Mouse (Mus musculus) midbrain, embryonic 12.5 days (tissue): ENCODE measurements around the gene Nppc. TPM values are rescaled to one million over a fixed set of nuclear protein-coding genes. Genes with fewer than 3 reads are reported as not detected.

Experiments
- ATAC-seq: fragments of 200-750 bp; cut with Nextera tagmentation; 2 replicates; pipeline ENCODE4 v1.8.0; 2017; ENCODE audit warnings: low read depth, moderate TSS enrichment, moderate library complexity; ENCODE audit not compliant: low FRiP score
- H3K27ac ChIP-seq: fragments of 300-500 bp; sonication (generic); replicated peaks from 2 replicates; pipeline ENCODE4 v1.5.1; 2016; ENCODE audit warnings: mild to moderate bottlenecking
- H3K27me3 ChIP-seq: fragments of 300-500 bp; sonication (generic); 2 replicates; pipeline ENCODE4 v1.6.1; 2016; ENCODE audit warnings: mild to moderate bottlenecking
- H3K36me3 ChIP-seq: fragments of 300-500 bp; sonication (generic); 2 replicates; pipeline ENCODE4 v1.6.1; 2016
- H3K4me1 ChIP-seq: fragments of 300-500 bp; sonication (generic); 2 replicates; pipeline ENCODE4 v1.6.1; 2016
- H3K4me2 ChIP-seq: fragments of 300-500 bp; sonication (generic); replicated peaks from 2 replicates; pipeline ENCODE4 v1.6.1; 2016; ENCODE audit warnings: mild to moderate bottlenecking, moderate library complexity
- H3K4me3 ChIP-seq: fragments of 300-500 bp; sonication (generic); 2 replicates; pipeline ENCODE4 v1.5.1; 2016; ENCODE audit warnings: mild to moderate bottlenecking
- H3K9ac ChIP-seq: fragments of 300-500 bp; sonication (generic); replicated peaks from 2 replicates; pipeline ENCODE4 v1.6.1; 2016; ENCODE audit warnings: mild to moderate bottlenecking, moderate library complexity
- H3K9me3 ChIP-seq: fragments of 300-500 bp; sonication (generic); 2 replicates; pipeline ENCODE4 v1.6.1; 2016; ENCODE audit warnings: mild to moderate bottlenecking
- WGBS: fragments of 180-500 bp; shearing (Covaris S2); methylation state at CpG from one replicate; pipeline ENCODE4 v1.1.7; 2016; 5-methylcytosine and 5-hydroxymethylcytosine counted together
- polyA plus RNA-seq: library from polyadenylated mRNA; unstranded; fragments of >200 nt; fragmentation: Nextera tagmentation; extraction: Ambion mirVana; gene quantifications from 2 replicates; pipeline ENCODE4 v1.2.1, GENCODE M21; 2016

Nppc gene
- polyA plus RNA-seq, 1 experiment from 2014 or later, result 1.2 TPM

GRCm38 (mm10) chr1:86643101-86643809 lies 27.1 kb downstream of the Nppc start:
- H3K9ac ChIP-seq, result no peak overlapping the region
- 78% methylated on average over 13 of the region's 13 CpGs for WGBS
- ATAC-seq, result no peak

GRCm38 (mm10) chr1:86634751-86635359 lies 35.5 kb downstream of the Nppc start:
- Histone ChIP-seq H3K4me2 (peak overlapping the region; percentile 42), H3K27me3 (no peaks in the 10 kb centered on the region), H3K27ac (no peak overlapping the region), H3K9ac (no peak overlapping the region), H3K9me3 (no peaks in the 10 kb centered on the region), H3K4me1 (peaks cover 8% of the 10 kb centered on the region; the same call in 1 of the 2 replicates), H3K4me3 (peak overlapping the region; percentile 20; the same call in 1 of the 2 replicates), H3K36me3 (no peaks in the 10 kb centered on the region)
- 59% methylated on average over 6 of the region's 6 CpGs for WGBS
- peak; percentile 81 for ATAC-seq

More at GRCm38 (mm10) chr1:86643101-86643809, 27.1 kb downstream of the Nppc start:
- Histone ChIP-seq H3K4me2 (no peak overlapping the region), H3K9me3 (no peaks in the 10 kb centered on the region), H3K4me1 (no peaks in the 10 kb centered on the region), H3K27me3 (no peaks in the 10 kb centered on the region), H3K4me3 (no peak overlapping the region), H3K36me3 (no peaks in the 10 kb centered on the region), H3K27ac (no peak overlapping the region)

- H3K9me3 ChIP-seq, result no peaks in the 10 kb centered on the region
- peak overlapping the region; percentile 42 for H3K4me2 ChIP-seq
- H3K4me3 ChIP-seq, result peak overlapping the region; percentile 20; the same call in 1 of the 2 replicates
- 48% methylated on average over 7 of the region's 7 CpGs for WGBS
- ATAC-seq, result peak; percentile 27; the same call in 1 of the 2 replicates
- peaks cover 8% of the 10 kb centered on the region; the same call in 1 of the 2 replicates for H3K4me1 ChIP-seq
- no peaks in the 10 kb centered on the region for H3K36me3 ChIP-seq
- H3K27ac ChIP-seq, result no peak overlapping the region
- H3K27me3 ChIP-seq, result no peaks in the 10 kb centered on the region
- H3K9ac ChIP-seq, result no peak overlapping the region
These were observed 36.3 kb downstream of the Nppc start for GRCm38 (mm10) chr1:86633840-86634750.

GRCm38 (mm10) chr1:86633434-86633833 lies 36.9 kb downstream of the Nppc start:
- Histone ChIP-seq H3K9me3 (no peaks in the 10 kb centered on the region), H3K36me3 (no peaks in the 10 kb centered on the region), H3K27me3 (no peaks in the 10 kb centered on the region), H3K4me2 (no peak overlapping the region), H3K4me3 (no peak overlapping the region), H3K9ac (no peak overlapping the region), H3K27ac (no peak overlapping the region), H3K4me1 (peaks cover 8% of the 10 kb centered on the region; the same call in 1 of the 2 replicates)
- no peak for ATAC-seq
- 44% methylated on average over 3 of the region's 3 CpGs for WGBS

- Histone ChIP-seq H3K4me2 (no peak overlapping the region), H3K9ac (no peak overlapping the region), H3K36me3 (no peaks in the 10 kb centered on the region), H3K4me1 (peaks cover 8% of the 10 kb centered on the region; the same call in 1 of the 2 replicates), H3K4me3 (no peak overlapping the region), H3K27me3 (no peaks in the 10 kb centered on the region), H3K9me3 (no peaks in the 10 kb centered on the region), H3K27ac (no peak overlapping the region)
- ATAC-seq, result no peak
- 74% methylated on average over 6 of the region's 6 CpGs for whole genome bisulfite sequencing
These were observed 37.5 kb downstream of the Nppc start for GRCm38 (mm10) chr1:86632732-86633380.

- Histone ChIP-seq H3K9ac (no peak overlapping the region), H3K9me3 (no peaks in the 10 kb centered on the region), H3K27ac (no peak overlapping the region), H3K27me3 (no peaks in the 10 kb centered on the region), H3K4me1 (peaks cover 8% of the 10 kb centered on the region; the same call in 1 of the 2 replicates), H3K4me2 (no peak overlapping the region), H3K4me3 (no peak overlapping the region), H3K36me3 (no peaks in the 10 kb centered on the region)
- 75% methylated on average over 4 of the region's 4 CpGs for WGBS
- no peak for ATAC-seq
These were observed 39.8 kb downstream of the Nppc start for GRCm38 (mm10) chr1:86630527-86630926.

- 56% methylated on average over 4 of the region's 4 CpGs for WGBS
- Histone ChIP-seq H3K4me3 (no peak overlapping the region), H3K36me3 (no peaks in the 10 kb centered on the region), H3K9ac (no peak overlapping the region), H3K4me1 (peaks cover 8% of the 10 kb centered on the region; the same call in 1 of the 2 replicates), H3K27me3 (no peaks in the 10 kb centered on the region), H3K9me3 (no peaks in the 10 kb centered on the region), H3K4me2 (no peak overlapping the region), H3K27ac (no peak overlapping the region)
- ATAC-seq, result no peak
These were observed 40.4 kb downstream of the Nppc start for GRCm38 (mm10) chr1:86629936-86630335.

- Histone ChIP-seq H3K9me3 (no peaks in the 10 kb centered on the region), H3K4me2 (no peak overlapping the region), H3K36me3 (no peaks in the 10 kb centered on the region), H3K4me3 (no peak overlapping the region), H3K27me3 (no peaks in the 10 kb centered on the region), H3K4me1 (no peaks in the 10 kb centered on the region), H3K27ac (no peak overlapping the region), H3K9ac (no peak overlapping the region)
- 74% methylated on average over 3 of the region's 3 CpGs for WGBS
- no peak for ATAC-seq
These were observed 42.1 kb downstream of the Nppc start for GRCm38 (mm10) chr1:86628270-86628669.

- H3K9me3 ChIP-seq, result no peaks in the 10 kb centered on the region
- H3K27me3 ChIP-seq, result no peaks in the 10 kb centered on the region
- no peaks in the 10 kb centered on the region for H3K4me1 ChIP-seq
- WGBS, result 79% methylated on average over 16 of the region's 16 CpGs
- no peak overlapping the region for H3K9ac ChIP-seq
- H3K4me2 ChIP-seq, result no peak overlapping the region
- ATAC-seq, result no peak
- no peak overlapping the region for H3K27ac ChIP-seq
- H3K36me3 ChIP-seq, result no peaks in the 10 kb centered on the region
- H3K4me3 ChIP-seq, result no peak overlapping the region
These were observed 47.1 kb downstream of the Nppc start for GRCm38 (mm10) chr1:86623001-86624000.

- ATAC-seq, result no peak
- 68% methylated on average over 2 of the region's 2 CpGs for whole genome bisulfite sequencing
- H3K4me1 ChIP-seq, result no peaks in the 10 kb centered on the region
- no peaks in the 10 kb centered on the region for H3K27me3 ChIP-seq
- no peaks in the 10 kb centered on the region for H3K36me3 ChIP-seq
- H3K4me3 ChIP-seq, result no peak overlapping the region
- H3K27ac ChIP-seq, result no peak overlapping the region
- no peaks in the 10 kb centered on the region for H3K9me3 ChIP-seq
- H3K4me2 ChIP-seq, result no peak overlapping the region
- no peak overlapping the region for H3K9ac ChIP-seq
These were observed 48.1 kb downstream of the Nppc start for GRCm38 (mm10) chr1:86622296-86622695.
